20 mouse cellular contexts compared by ENCODE assay signal in the genomic region with DNA sequence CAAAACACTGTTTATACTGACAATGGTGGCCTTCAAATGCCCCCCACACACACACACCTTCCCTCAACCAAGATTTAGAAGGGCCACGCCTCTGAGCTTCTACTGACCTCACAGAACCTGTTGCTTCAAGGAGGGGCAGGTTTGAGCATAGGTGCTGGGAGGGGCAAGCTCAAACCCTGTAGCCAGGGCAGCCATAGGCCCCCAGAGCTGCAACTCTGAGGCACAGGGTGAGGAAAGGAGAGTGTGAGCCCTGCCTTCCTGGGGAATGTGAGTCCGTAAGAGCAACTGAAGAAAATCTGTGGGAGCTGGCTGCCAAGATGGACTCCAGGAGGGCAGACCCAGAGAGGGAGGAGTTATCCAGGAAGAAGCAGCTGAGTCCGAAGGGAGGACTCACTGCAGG. TPM values are rescaled to one million over a fixed set of nuclear protein-coding genes. Genes with fewer than 3 reads are reported as not detected.
DNase-seq lines count a peak whose midpoint lies in the region; ATAC-seq lines count a peak whose summit lies in the region.
"Had no signal": no experiment of that assay in that cellular context is flagged by ENCODE, and none has a peak within 500 bp of the region (broad histone marks: within the 10 kb centered on the region; RNA-seq: fewer than 3 reads in every experiment).

No protein-coding gene starts in this region.

- H3K4me3 ChIP-seq in heart, embryonic 10.5 days, result no peak overlapping the region
- no peak overlapping the region for H3K4me3 ChIP-seq in lung, embryonic 16.5 days (ENCODE audit: low read length)
- no peak overlapping the region for H3K4me3 ChIP-seq in stomach, embryonic 14.5 days (ENCODE audit: low read depth, low read length)
- H3K4me3 ChIP-seq: forebrain, embryonic 13.5 days; hindbrain, embryonic 12.5 days; limb, embryonic 10.5 days had no signal

- peak overlapping the region; percentile 63 for H3K27ac ChIP-seq in heart, embryonic 10.5 days
- H3K27ac ChIP-seq in lung, embryonic 16.5 days (ENCODE audit: low read length), result peak overlapping the region; percentile 44
- H3K27ac ChIP-seq in stomach, embryonic 14.5 days (ENCODE audit: low read length), result no peak overlapping the region
- H3K27ac ChIP-seq: forebrain, embryonic 13.5 days; hindbrain, embryonic 12.5 days had no signal

- H3K27me3 ChIP-seq in heart, embryonic 10.5 days (ENCODE audit: insufficient read depth, poor library complexity, severe bottlenecking), result peaks cover 72% of the 10 kb centered on the region
- no peaks in the 10 kb centered on the region for H3K27me3 ChIP-seq in lung, embryonic 16.5 days (ENCODE audit: control insufficient read depth, insufficient read depth, low read depth, low read length)
- H3K27me3 ChIP-seq in stomach, embryonic 14.5 days (ENCODE audit: control insufficient read depth, insufficient read depth, low read length), result no peaks in the 10 kb centered on the region
- H3K27me3 ChIP-seq: forebrain, embryonic 13.5 days had no signal

- 65% methylated on average over 3 of the region's 3 CpGs for WGBS in heart, embryonic 10.5 days
- 47% methylated on average over 3 of the region's 3 CpGs for WGBS in lung, embryonic 16.5 days
- 59% methylated on average over 3 of the region's 3 CpGs for WGBS in stomach, embryonic 14.5 days

- H3K9me3 ChIP-seq in heart, embryonic 10.5 days, result no peaks in the 10 kb centered on the region
- no peaks in the 10 kb centered on the region for H3K9me3 ChIP-seq in lung, embryonic 16.5 days (ENCODE audit: control insufficient read depth, low read length)
- no peaks in the 10 kb centered on the region for H3K9me3 ChIP-seq in stomach, embryonic 14.5 days (ENCODE audit: control insufficient read depth, low read depth, low read length)
- H3K9me3 ChIP-seq: forebrain, embryonic 13.5 days; hindbrain, embryonic 12.5 days; limb, embryonic 10.5 days had no signal

- no peak for DNase-seq in heart, embryonic 10.5 days (ENCODE audit: low spot score)
- DNase-seq in heart, adult 9 months (ENCODE audit: low spot score in 2 of 2), result no peak
- no peak for DNase-seq in lung, postnatal 10 days
- DNase-seq in ZHBTc4 (ENCODE audit: low read depth, low spot score), result peak; percentile 30
- DNase-seq in kidney, postnatal 25 days, result no peak
- DNase-seq in layer of hippocampus, postnatal 25 days (ENCODE audit: extremely low spot score in 1 of 2, low spot score in 1 of 2), result no peak
- DNase-seq: adrenal gland, postnatal 36 days; cerebellum, adult 11-12 months; cerebellum, postnatal 25 days; embryo, embryonic 11 days; gastrocnemius, postnatal 14 days; heart, adult 18-20 months; kidney, adult 8-10 months; kidney, postnatal 14 days had no signal

- H3K4me1 ChIP-seq in heart, embryonic 10.5 days, result peaks cover 29% of the 10 kb centered on the region
- peaks cover 14% of the 10 kb centered on the region for H3K4me1 ChIP-seq in lung, embryonic 16.5 days (replicated peaks; ENCODE audit: control insufficient read depth, insufficient read depth, low read length)
- H3K4me1 ChIP-seq in stomach, embryonic 14.5 days (ENCODE audit: control insufficient read depth, insufficient read depth, low read length), result peaks cover 14% of the 10 kb centered on the region
- H3K4me1 ChIP-seq: forebrain, embryonic 13.5 days had no signal

- ATAC-seq in lung, embryonic 16.5 days (ENCODE audit: low read depth), result peak; percentile 65
- ATAC-seq in stomach, embryonic 14.5 days (ENCODE audit: insufficient number of reproducible peaks, insufficient read depth, low FRiP score, low read depth), result peak; percentile 47; the same call in 1 of the 2 replicates

- H3K9ac ChIP-seq in lung, embryonic 16.5 days (ENCODE audit: low read length), result peak overlapping the region; percentile 2
- no peak overlapping the region for H3K9ac ChIP-seq in stomach, embryonic 14.5 days (replicated peaks; ENCODE audit: low read depth, low read length)
- H3K9ac ChIP-seq: forebrain, embryonic 13.5 days; hindbrain, embryonic 12.5 days had no signal

- H3K36me3 ChIP-seq in heart, embryonic 10.5 days, result no peaks in the 10 kb centered on the region
- H3K36me3 ChIP-seq in lung, embryonic 16.5 days (ENCODE audit: control insufficient read depth, insufficient read depth, low read length), result no peaks in the 10 kb centered on the region
- H3K36me3 ChIP-seq in stomach, embryonic 14.5 days (ENCODE audit: control insufficient read depth, insufficient read depth, low read length), result no peaks in the 10 kb centered on the region
- H3K36me3 ChIP-seq: hindbrain, embryonic 12.5 days; limb, embryonic 10.5 days had no signal

- no peak overlapping the region for H3K4me2 ChIP-seq in lung, embryonic 16.5 days (ENCODE audit: low read depth, low read length)
- H3K4me2 ChIP-seq in stomach, embryonic 14.5 days (replicated peaks; ENCODE audit: low read depth, low read length), result no peak overlapping the region
- H3K4me2 ChIP-seq: forebrain, embryonic 13.5 days; hindbrain, embryonic 12.5 days had no signal

RNA-seq across cellular contexts. Expression of a gene that starts 23.4 kb away (rescaled TPM):
- polyA plus RNA-seq in heart, embryonic 10.5 days (2016; fragmentation: Nextera tagmentation; extraction: Ambion mirVana), result 18.1 and 18.3 TPM in 2 replicates
- polyA plus RNA-seq in lung, embryonic 16.5 days (2015; fragmentation: Nextera tagmentation; extraction: Ambion mirVana), result 111 and 114 TPM in 2 replicates
- polyA plus RNA-seq in stomach, embryonic 14.5 days (2014; fragmentation: Nextera tagmentation; extraction: Ambion mirVana), result 65.0 and 69.8 TPM in 2 replicates
- total RNA-seq in layer of hippocampus, postnatal 25 days (2021), result 1 to 10 TPM; 2.4 to 4.6 TPM
- total RNA-seq: CH12.LX had no signal
